Mouse (Mus musculus) cortical plate, adult 2 months (tissue): ENCODE measurements at regions not wholly inside any gene's neighbourhood (a gene's known extent, or its start where the extent isn't known, plus 50 kb on each side); places are given as distances from the start of the nearest gene placed in this dataset.

ENCODE experiments used
- CTCF ChIP-seq: fragments of 200-500 bp; IDR thresholded peaks from 2 replicates; pipeline ENCODE4 v1.5.1; 2011; ENCODE audit warnings: mild to moderate bottlenecking, control low read depth, low read length; ENCODE audit not compliant: insufficient read depth; ENCODE audit errors: extremely low read depth
- POLR2A ChIP-seq: fragments of 200-500 bp; IDR thresholded peaks from 2 replicates; pipeline ENCODE4 v1.6.1; 2011; ENCODE audit warnings: mild to moderate bottlenecking, low read length, control low read depth; ENCODE audit not compliant: insufficient read depth; ENCODE audit errors: extremely low read depth

- TF ChIP-seq CTCF: no peak
- no peak for TF ChIP-seq POLR2A
These were observed 63.8 kb upstream of the Itga11 start for GRCm38 (mm10) chr9:62613806-62614205.
